Mouse (Mus musculus): Measurements from ENCODE around the gene Myo18a.

DNA sequence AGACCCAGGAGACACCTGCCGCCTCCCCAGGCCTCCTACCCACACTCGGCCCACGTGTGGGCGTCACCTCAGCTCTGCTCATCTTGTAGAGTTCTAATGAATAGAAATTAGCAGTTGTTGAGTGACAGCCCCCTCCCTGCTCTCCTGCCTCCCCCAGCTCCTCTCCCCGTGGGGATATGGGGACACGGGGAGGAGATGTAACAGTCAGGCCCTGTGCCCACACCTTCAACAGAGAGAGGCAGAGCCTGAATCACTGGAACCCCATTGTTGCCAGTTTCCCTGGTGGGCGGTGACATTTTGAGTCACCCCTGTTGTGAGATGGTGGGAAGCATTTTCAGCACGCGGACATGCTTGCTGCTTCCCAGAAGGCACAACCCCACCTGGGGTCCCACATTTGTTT, 97.9 kb downstream of the Myo18a start:
- TF ChIP-seq CTCF (IDR thresholded peaks at IDR 0.05; ENCODE audit: low read depth) (no peak), EP300 (optimal IDR thresholded peaks at IDR 0.05) (no peak)
